Mouse (Mus musculus) G1E (cell line): ENCODE data around the gene Dap3.

Experiments
- CTCF ChIP-seq: IDR thresholded peaks from 2 replicates; pipeline ENCODE4 v1.5.1; 2012; ENCODE audit warnings: low read depth, low read length, inconsistent platforms, mixed read lengths
- GATA1 ChIP-seq: IDR thresholded peaks from 2 replicates; pipeline ENCODE4 v1.6.1; 2012; ENCODE audit warnings: borderline replicate concordance, low read length, inconsistent platforms, mixed read lengths

GRCm38 (mm10) chr3:88953246-88953645, 2.3 kb upstream of the Dap3 start:
- TF ChIP-seq CTCF: no peak
- no peak for TF ChIP-seq GATA1
